Mouse (Mus musculus): Measurements from ENCODE around the gene Rabgap1l.

DNA sequence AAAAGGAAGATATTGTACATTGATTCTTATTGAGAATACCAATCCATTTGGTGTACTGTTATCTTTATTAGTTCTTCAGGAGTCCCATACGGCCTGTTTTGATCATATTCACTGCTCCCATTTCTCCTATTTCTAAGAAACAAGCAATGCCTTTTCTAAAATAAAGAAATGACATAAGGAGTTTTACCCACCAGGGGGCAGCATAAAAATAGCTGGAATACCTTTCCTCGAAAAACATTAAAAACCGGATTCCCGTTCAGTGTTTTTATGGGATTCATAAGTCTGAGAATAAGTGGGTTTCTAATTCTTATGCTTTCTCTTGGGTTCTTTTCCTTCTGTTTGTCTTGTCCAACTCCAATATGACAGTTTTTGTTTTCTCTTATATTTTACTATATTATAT is 562.0 kb downstream of the Rabgap1l start:
- TF ChIP-seq CTCF (conservative IDR thresholded peaks at IDR 0.05; ENCODE audit: low read length) (peak; percentile 60), POU5F1 (IDR thresholded peaks at IDR 0.05; ENCODE audit: borderline replicate concordance, low read length) (no peak), NANOG (IDR thresholded peaks at IDR 0.05; ENCODE audit: borderline replicate concordance, low read length) (no peak)

Measured in E14TG2a.4 (cell line).